Mouse (Mus musculus): ENCODE results near the gene Zfp976.
"Not testable (repeated sequence)": the region's sequence is repeated elsewhere in the genome, so short reads cannot be mapped to it uniquely, and the experiment has no call there.

DNA sequence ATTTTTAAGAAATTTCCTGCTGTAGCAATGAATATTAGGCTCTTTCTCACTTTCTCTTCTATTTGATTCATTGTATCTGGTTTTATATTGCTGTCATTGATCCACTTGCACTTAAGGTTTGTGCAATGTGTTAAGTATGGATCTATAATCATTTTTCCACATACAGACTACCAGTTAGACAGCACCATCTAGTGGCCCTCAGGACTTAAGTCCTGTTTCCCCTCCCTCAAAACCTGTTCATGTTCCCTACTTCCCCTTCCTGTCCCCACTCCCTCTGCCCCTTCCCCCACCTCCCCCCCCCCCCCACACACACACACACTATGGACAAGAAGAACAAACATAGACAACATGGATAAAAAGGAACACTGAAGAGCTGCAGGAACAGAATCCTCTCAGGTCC, 46.7 kb downstream of the Zfp976 start:
- TF ChIP-seq FLI1 (IDR thresholded peaks at IDR 0.05; ENCODE audit: low read length); GATA1 (IDR thresholded peaks at IDR 0.05; ENCODE audit: borderline replicate concordance, low read length): not testable (repeated sequence)

All from megakaryocyte, embryonic 14.5 days (primary cell).